Mouse (Mus musculus) stomach, postnatal 0 days (tissue): ENCODE measurements around the gene Igfbp2.

Experiments used
- CTCF ChIP-seq: IDR thresholded peaks from 2 replicates; pipeline ENCODE4 v1.5.1; 2016; ENCODE audit warnings: antibody characterized with exemption, low read depth, mild to moderate bottlenecking, moderate library complexity
- EP300 ChIP-seq: optimal IDR thresholded peaks from 2 replicates; pipeline ENCODE3; 2016; ENCODE audit warnings: antibody characterized with exemption

GRCm38 (mm10) chr1:72878473-72879318 is 54.4 kb downstream of the Igfbp2 start:
- no peak for TF ChIP-seq CTCF
- TF ChIP-seq EP300, result no peak
